Mouse (Mus musculus) lung, postnatal 0 days (tissue): ENCODE measurements around the gene Ggnbp2. TPM values are rescaled to one million over a fixed set of nuclear protein-coding genes. Genes with fewer than 3 reads are reported as not detected.
"Not testable (repeated sequence)": the region's sequence is repeated elsewhere in the genome, so short reads cannot be mapped to it uniquely, and the experiment has no call there.

Experiments
- ATAC-seq: fragments of 200-750 bp; cut with Nextera tagmentation; 2 replicates; pipeline ENCODE4 v1.8.0; 2017; ENCODE audit warnings: moderate library complexity
- DNase-seq: peaks from one replicate; pipeline ENCODE4 v3.0.0-alpha.2; 2016; ENCODE audit warnings: low spot score
- H3K27ac ChIP-seq: fragments of 300-500 bp; sonication (generic); 2 replicates; pipeline ENCODE4 v1.5.1; 2014; ENCODE audit warnings: antibody characterized with exemption, mild to moderate bottlenecking, low read length, mixed read lengths
- H3K27me3 ChIP-seq: fragments of 300-500 bp; sonication (generic); replicated peaks from 2 replicates; pipeline ENCODE4 v1.6.1; 2014; ENCODE audit warnings: low read length, mixed read lengths; ENCODE audit not compliant: insufficient read depth
- H3K36me3 ChIP-seq: fragments of 300-500 bp; sonication (generic); 2 replicates; pipeline ENCODE4 v1.6.1; 2014; ENCODE audit warnings: low read length, mixed read lengths; ENCODE audit not compliant: insufficient read depth
- H3K4me1 ChIP-seq: fragments of 300-500 bp; sonication (generic); 2 replicates; pipeline ENCODE4 v1.6.1; 2014; ENCODE audit warnings: antibody characterized with exemption, low read depth, low read length, mixed read lengths; ENCODE audit not compliant: insufficient read depth
- H3K4me2 ChIP-seq: fragments of 300-500 bp; sonication (generic); replicated peaks from 2 replicates; pipeline ENCODE4 v1.6.1; 2014; ENCODE audit warnings: low read depth, mild to moderate bottlenecking, low read length, moderate library complexity, mixed read lengths
- H3K4me3 ChIP-seq: fragments of 300-500 bp; sonication (generic); 2 replicates; pipeline ENCODE4 v1.5.1; 2014; ENCODE audit warnings: low read depth, low read length
- H3K9ac ChIP-seq: fragments of 300-500 bp; sonication (generic); replicated peaks from 2 replicates; pipeline ENCODE4 v1.6.1; 2014; ENCODE audit warnings: low read depth, mild to moderate bottlenecking
- H3K9me3 ChIP-seq: fragments of 300-500 bp; sonication (generic); 2 replicates; pipeline ENCODE4 v1.6.1; 2016; ENCODE audit warnings: low read length, mixed read lengths
- CTCF ChIP-seq: IDR thresholded peaks from 2 replicates; pipeline ENCODE4 v1.5.1; 2016; ENCODE audit warnings: antibody characterized with exemption, mild to moderate bottlenecking
- EP300 ChIP-seq: IDR thresholded peaks from 2 replicates; pipeline ENCODE4 v1.6.1; 2016; ENCODE audit warnings: antibody characterized with exemption, mild to moderate bottlenecking, control low read depth
- WGBS: fragments of 180-500 bp; shearing (Covaris S2); extraction: QIAGEN DNeasy Blood & Tissue Kit; methylation state at CpG from one replicate; pipeline ENCODE4 v1.1.7; 2014; 5-methylcytosine and 5-hydroxymethylcytosine counted together
- polyA plus RNA-seq: library from polyadenylated mRNA; unstranded; fragments of >200 nt; fragmentation: Nextera tagmentation; extraction: Ambion mirVana; gene quantifications from 2 replicates; pipeline ENCODE4 v1.2.1, GENCODE M21; 2015

Ggnbp2 gene
- polyA plus RNA-seq, 1 experiment from 2014 or later = 56.4 TPM

DNA sequence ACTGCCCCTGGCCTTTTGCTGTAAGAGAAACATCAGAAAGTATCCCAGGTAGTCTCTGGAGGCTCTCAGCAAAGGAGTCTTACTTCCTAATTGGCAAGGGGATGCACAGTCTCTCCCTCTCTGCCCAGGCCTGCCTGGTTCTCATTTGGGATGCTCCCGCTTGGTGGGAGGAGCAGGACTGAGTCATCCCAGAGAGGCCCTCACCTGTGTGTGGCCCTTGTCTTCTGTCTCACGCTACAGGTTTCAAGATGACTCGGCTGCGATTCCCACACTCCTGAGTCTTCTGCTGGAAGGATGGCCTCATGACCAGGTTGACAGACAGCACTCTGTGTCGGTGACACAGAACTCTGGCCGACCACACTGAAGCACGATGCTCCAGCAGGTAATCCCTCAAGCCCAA lies 11.7 kb upstream of the Ggnbp2 start:
- Histone ChIP-seq H3K4me3 (no peak overlapping the region), H3K27ac (no peak overlapping the region), H3K9ac (no peak overlapping the region), H3K36me3 (no peaks in the 10 kb centered on the region; the same call in 1 of the 2 replicates), H3K9me3 (no peaks in the 10 kb centered on the region), H3K27me3 (no peaks in the 10 kb centered on the region), H3K4me2 (no peak overlapping the region), H3K4me1 (peaks cover 6% of the 10 kb centered on the region; the same call in 1 of the 2 replicates)
- TF ChIP-seq CTCF (no peak), EP300 (no peak)
- ATAC-seq = no peak
- DNase-seq = no peak
- 95% methylated on average over 7 of the region's 7 CpGs for WGBS

DNA sequence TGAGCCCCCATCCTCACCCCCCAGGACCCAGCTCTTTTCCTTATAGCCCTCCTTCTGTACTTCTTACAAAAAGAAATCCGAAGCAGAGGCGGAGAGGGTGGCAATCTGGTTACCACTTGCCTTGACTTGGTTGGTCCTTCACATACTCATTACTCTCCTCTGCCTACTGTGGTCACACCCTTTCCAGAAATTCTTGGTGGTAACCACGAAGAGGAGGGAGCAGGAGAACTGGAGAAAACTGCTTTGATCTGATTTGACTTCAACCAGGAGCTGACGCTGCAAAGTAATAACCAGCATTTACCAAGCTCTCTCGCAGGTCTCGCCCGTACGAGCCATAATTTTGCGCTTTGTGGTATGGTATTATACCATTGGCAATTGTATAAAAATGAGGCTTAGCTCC lies 10.4 kb upstream of the Ggnbp2 start:
- H3K27ac ChIP-seq = peak overlapping the region; percentile 91
- DNase-seq = peak; percentile 44
- peak overlapping the region; percentile 88 for H3K4me2 ChIP-seq
- peak overlapping the region; percentile 74 for H3K9ac ChIP-seq
- no peaks in the 10 kb centered on the region for H3K9me3 ChIP-seq
- no peaks in the 10 kb centered on the region; the same call in 1 of the 2 replicates for H3K36me3 ChIP-seq
- 48% methylated on average over 9 of the region's 9 CpGs for WGBS
- H3K4me1 ChIP-seq = peaks cover 6% of the 10 kb centered on the region; the same call in 1 of the 2 replicates
- TF ChIP-seq CTCF = no peak
- TF ChIP-seq EP300 = no peak
- no peaks in the 10 kb centered on the region for H3K27me3 ChIP-seq
- 0 out of 2 replicates have a peak, but pooled peaks have one; percentile 3 for ATAC-seq
- H3K4me3 ChIP-seq = peak overlapping the region; percentile 87

DNA sequence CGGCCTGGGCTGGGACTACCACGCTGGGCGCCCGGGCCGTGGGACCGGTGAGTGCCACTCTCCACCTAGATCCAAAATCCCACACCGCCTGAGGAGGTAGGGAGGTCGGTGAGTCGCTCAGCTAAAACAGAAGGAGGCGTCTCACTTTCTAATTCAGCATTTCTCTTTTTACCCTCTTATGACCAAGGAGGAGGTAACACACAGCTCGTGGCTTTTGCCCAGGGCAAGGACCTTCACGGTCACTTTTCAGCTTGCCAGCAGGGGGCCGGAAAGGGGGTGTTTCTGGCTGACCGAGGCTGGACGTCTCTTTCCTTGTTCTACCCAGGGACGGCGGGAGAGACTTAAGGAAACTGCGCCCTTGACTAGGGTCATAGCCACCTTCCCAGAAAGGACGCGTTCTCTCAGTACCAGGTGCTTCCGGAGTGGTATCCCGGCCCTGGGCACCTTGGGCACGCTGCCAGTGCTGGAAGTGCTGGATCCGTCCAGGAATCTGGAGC lies 9.9 kb upstream of the Ggnbp2 start:
- under 1% methylated on average over 24 of the region's 24 CpGs for WGBS
- DNase-seq = peak; percentile 79
- peak overlapping the region; percentile 74 for H3K9ac ChIP-seq
- TF ChIP-seq EP300 (no peak), CTCF (peak; percentile 65)
- H3K4me2 ChIP-seq = peak overlapping the region; percentile 88
- peaks cover 6% of the 10 kb centered on the region; the same call in 1 of the 2 replicates for H3K4me1 ChIP-seq
- no peaks in the 10 kb centered on the region for H3K27me3 ChIP-seq
- ATAC-seq = peak; percentile 78
- H3K4me3 ChIP-seq = peak overlapping the region; percentile 87
- peak overlapping the region; percentile 91 for H3K27ac ChIP-seq
- no peaks in the 10 kb centered on the region for H3K9me3 ChIP-seq
- H3K36me3 ChIP-seq = no peaks in the 10 kb centered on the region; the same call in 1 of the 2 replicates

DNA sequence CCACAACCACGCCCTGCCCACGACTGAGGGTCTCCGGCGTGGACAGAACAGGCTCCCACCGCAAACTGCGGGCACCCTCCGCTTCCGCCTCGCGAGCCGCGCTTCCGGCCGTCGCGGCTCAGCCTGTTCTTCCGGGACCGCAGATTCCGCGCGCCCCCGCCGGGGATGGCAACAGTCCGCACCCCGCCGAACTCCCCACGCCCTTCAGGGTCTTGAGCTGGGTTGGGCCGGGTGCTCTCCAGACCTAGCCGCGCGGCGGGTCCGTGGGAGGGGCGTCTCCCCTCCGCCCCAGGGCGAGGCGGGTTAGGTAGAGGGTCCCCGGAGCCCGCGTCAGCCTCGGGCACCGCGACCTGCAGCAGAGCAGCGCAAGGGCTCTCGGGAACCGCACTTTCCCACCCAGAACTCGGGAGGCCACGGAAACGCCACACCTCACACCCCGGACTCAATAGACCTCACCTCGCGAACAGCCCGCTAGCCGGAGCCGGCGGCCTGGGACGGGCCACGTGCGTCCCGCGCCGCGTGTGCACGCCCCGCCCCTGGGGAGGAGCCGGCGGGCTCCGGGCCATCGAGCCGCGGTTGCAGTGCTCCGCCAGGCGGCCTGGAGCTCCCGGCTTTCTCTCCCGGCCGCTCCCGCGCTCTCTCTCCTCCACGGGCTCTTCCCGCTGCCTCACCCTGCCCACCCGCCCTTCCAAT lies 9.3 kb upstream of the Ggnbp2 start, which contains the start of the genes Myo19 and Pigw:
Gene Myo19, plus strand, starts transcription at position 377 of the 693 bp plus-strand sequence.
Gene Pigw, minus strand, starts transcription at position 514 of the 693 bp plus-strand sequence.
- WGBS = 2% methylated on average over 65 of the region's 81 CpGs

DNA sequence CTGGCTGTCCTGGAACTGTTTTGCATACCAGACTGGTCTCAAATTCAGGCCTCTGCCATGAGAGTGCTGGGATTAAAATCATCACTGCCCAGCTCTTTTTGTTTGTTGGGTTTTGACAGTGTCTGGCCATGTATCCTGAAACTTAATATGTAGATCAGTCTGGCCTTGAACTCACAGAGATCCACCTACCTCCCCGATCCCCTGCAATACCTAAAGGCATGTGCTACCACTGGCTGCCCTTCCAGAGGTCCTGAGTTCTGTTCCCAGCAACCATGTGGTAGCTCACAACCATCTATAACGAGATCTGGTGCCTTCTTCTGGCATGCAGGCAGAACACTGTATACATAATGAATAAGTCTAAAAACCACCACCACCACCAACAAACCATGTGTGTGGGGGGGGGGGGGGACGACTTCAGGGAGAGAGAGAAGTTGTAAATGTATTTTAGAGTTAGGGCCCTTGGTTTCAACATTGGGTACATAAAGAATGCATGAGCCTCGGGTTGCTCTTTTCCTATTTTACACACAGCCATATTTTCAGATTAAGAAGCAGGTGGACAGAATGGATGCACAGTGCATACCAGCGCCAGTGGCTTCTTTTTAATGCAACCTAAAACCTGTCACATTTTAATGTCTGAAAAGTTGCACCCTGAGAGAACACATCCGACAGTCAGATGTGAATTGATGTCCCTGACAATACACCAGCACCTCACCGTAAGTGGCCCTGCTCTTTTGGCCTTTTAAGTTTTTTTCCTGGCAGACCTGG lies 8.6 kb upstream of the Ggnbp2 start:
- DNase-seq = no peak
- Histone ChIP-seq H3K4me3 (peak overlapping the region; percentile 87), H3K27me3 (no peaks in the 10 kb centered on the region), H3K27ac (peak overlapping the region; percentile 91), H3K9ac (peak overlapping the region; percentile 74), H3K36me3 (no peaks in the 10 kb centered on the region), H3K9me3 (no peaks in the 10 kb centered on the region), H3K4me2 (peak overlapping the region; percentile 88), H3K4me1 (peaks cover 6% of the 10 kb centered on the region; the same call in 1 of the 2 replicates)
- 16% methylated on average over 7 of the region's 7 CpGs for WGBS
- ATAC-seq = no peak
- TF ChIP-seq EP300 = no peak

More for the DNA sequence above, 9.3 kb upstream of the Ggnbp2 start, which contains the start of the genes Myo19 and Pigw:
- Histone ChIP-seq H3K4me3 (peak within 1 kb of the TSS; percentile 87), H3K27ac (peak within 1 kb of the TSS; percentile 91), H3K27me3 (no peaks in the 10 kb centered on the region), H3K4me1 (peaks cover 6% of the 10 kb centered on the region; the same call in 1 of the 2 replicates), H3K4me2 (peak within 1 kb of the TSS; percentile 88), H3K9me3 (no peaks in the 10 kb centered on the region), H3K36me3 (no peaks in the 10 kb centered on the region), H3K9ac (peak within 1 kb of the TSS; percentile 74)
- peak; percentile 90 for DNase-seq
- peak; percentile 98 for ATAC-seq
- TF ChIP-seq CTCF = peak; percentile 45
- TF ChIP-seq EP300 = no peak

DNA sequence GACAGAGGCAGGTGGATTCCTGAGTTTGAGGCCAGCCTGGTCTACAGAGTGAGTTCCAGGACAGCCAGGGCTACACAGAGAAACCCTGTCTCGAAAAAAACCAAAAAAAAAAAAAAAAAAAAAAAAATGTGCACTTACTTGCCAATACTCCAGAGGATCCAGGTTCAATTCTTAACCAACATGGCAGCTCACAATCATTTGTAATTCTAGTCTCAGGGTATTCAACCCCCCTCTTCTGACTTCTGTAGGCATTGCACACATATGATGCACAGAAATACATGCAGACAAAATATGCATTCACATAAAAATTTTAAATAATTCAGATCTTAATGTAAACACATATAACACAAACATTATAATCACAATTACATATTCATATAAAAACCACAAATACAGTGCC lies 5.4 kb upstream of the Ggnbp2 start:
- H3K27ac ChIP-seq, H3K27me3 ChIP-seq, DNase-seq, H3K9ac ChIP-seq, H3K36me3 ChIP-seq, H3K4me2 ChIP-seq, H3K4me3 ChIP-seq, H3K9me3 ChIP-seq, H3K4me1 ChIP-seq, ATAC-seq: not testable (repeated sequence)
- WGBS = no CpG with 5 or more reads among the region's 1 CpGs
